Mouse (Mus musculus) C2C12 (cell line): Measurements from ENCODE around the gene Ing3.

Source experiments
- CTCF ChIP-seq: IDR thresholded peaks from one replicate; pipeline ENCODE4 v1.5.1; 2011; ENCODE audit not compliant: control insufficient read depth, insufficient read depth, insufficient read length
- MAX ChIP-seq: IDR thresholded peaks from one replicate; pipeline ENCODE4 v1.6.1; 2011; ENCODE audit warnings: mild to moderate bottlenecking, control low read depth

- no peak for TF ChIP-seq CTCF
- no peak for TF ChIP-seq MAX
Observed at GRCm38 (mm10) chr6:21909720-21910119, 39.7 kb upstream of the Ing3 start.
